Mouse (Mus musculus): ENCODE results near the gene Psmc6.

Psmc6 gene

GRCm38 (mm10) chr14:45350931-45351859 is 21.6 kb downstream of the Psmc6 start, which contains the start of gene Styx:
Gene Styx, plus strand, starts transcription at chr14:45351093.
- peak; percentile 76 to 88 for DNase-seq (ENCODE audit: low spot score in 2 of 2)

DNA sequence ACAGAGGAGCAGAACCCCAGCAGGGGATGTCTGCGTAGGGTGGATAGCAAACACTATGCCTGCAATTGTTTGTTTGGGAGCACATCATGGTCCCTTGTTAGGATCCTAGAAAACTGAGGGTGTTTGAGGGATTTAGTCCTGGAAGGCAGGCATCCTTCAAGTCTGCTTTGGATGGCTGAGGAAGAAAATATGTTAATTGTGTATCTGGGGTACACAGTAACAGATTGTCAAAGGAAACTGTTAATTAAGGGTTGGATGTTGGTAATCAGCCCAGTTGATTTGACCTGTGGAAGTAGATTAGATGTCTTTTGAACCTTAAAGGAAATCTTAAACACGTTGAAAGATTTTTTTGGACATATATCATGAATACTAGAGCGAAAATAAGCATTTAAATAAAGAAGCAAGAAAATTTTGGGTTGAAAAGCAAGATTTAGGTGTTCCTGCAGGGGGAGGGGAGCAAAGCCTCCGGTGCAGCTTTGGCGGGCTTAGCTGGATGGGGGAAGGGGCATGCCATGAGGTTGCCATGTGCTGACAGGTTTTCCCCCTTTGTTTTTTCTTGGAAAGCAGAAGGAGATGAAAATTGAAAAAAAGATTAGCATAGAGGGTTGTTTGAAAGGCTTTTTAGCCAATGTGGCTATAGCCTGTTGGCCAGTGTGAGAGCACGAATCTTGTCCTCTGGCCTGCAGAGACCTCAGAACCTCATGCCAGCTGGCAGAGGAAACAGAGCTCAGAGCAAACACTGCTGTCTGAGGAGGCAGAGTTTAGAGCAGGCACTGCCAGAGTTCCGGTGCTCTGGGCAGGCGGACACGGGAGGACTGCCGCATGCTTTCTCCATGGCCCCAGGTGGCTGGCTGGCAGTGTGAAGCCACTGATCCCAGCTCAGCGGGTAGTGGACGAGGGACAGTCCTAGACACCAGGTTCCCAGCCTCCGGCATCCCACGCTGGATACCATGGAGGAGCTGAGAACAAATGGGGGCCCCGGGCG is 34.9 kb downstream of the Psmc6 start:
- no peak for DNase-seq (ENCODE audit: low spot score in 2 of 2)

GRCm38 (mm10) chr14:45365196-45365587 is 35.6 kb downstream of the Psmc6 start:
- DNase-seq (ENCODE audit: low spot score in 2 of 2) = no peak

DNA sequence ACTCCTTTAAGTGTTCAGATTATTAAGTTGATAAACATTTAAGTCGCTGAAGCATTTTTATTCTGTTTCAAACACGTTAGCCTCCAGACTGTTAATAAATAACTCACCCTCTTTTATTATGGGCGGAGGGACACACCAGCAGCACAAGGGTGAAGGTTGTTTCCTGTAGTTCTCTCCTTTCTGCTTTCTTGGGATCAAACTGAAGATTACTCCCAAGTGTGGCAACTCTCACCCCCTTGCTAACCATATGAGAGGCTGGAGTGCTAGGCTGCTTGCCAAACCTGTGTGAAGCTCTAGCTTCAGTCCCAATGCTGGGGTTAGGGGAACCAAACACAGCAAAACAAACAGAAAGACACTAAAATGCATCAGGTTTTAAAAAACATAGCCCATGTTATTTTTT is 49.2 kb downstream of the Psmc6 start:
- DNase-seq (ENCODE audit: low spot score in 2 of 2) = no peak

DNA sequence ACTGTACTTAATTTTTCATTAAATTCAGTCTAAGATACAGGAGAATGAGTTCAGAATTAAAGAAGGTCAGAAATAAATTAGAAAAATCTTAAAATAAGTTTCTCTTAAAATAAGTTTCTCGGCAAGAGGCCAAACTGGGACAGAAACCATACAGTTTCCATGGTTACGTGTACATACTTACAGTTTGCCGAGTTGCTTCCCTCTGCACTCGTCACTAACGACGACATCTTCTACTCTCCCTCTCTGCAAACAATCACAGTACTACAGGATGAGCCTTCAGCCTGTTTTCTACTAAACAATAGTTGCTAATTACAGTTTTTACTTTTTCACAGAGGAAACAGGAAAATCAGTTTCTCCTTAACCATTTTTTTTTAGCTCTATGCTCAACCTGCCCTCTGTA is 51.2 kb downstream of the Psmc6 start:
- DNase-seq (ENCODE audit: low spot score in 2 of 2) = no peak

- no peak for DNase-seq (ENCODE audit: low spot score in 2 of 2)
Observed at GRCm38 (mm10) chr14:45382912-45383311, 53.3 kb downstream of the Psmc6 start.

GRCm38 (mm10) chr14:45385596-45385995 is 56.0 kb downstream of the Psmc6 start:
- DNase-seq (ENCODE audit: low spot score in 2 of 2) = no peak

DNA sequence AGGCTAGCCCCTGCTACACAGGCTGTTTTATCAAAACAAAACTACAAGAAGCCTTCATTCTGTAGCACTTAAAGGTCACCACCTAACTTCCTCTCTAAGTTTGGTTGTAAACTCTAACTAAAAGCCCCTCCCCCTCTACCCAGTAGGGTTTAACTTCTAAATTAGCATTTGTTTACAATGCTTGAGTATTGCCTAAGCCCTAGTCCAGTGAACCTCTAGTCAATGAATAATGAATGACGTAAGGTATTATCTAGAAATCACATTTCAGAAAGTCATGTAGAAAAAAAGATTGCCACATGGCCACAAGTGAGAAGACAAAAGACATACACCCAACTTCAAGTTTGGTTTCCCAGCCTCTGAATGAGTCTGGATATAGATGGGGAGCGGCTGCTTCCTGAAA is 57.9 kb downstream of the Psmc6 start:
- no peak for DNase-seq (ENCODE audit: low spot score in 2 of 2)

DNA sequence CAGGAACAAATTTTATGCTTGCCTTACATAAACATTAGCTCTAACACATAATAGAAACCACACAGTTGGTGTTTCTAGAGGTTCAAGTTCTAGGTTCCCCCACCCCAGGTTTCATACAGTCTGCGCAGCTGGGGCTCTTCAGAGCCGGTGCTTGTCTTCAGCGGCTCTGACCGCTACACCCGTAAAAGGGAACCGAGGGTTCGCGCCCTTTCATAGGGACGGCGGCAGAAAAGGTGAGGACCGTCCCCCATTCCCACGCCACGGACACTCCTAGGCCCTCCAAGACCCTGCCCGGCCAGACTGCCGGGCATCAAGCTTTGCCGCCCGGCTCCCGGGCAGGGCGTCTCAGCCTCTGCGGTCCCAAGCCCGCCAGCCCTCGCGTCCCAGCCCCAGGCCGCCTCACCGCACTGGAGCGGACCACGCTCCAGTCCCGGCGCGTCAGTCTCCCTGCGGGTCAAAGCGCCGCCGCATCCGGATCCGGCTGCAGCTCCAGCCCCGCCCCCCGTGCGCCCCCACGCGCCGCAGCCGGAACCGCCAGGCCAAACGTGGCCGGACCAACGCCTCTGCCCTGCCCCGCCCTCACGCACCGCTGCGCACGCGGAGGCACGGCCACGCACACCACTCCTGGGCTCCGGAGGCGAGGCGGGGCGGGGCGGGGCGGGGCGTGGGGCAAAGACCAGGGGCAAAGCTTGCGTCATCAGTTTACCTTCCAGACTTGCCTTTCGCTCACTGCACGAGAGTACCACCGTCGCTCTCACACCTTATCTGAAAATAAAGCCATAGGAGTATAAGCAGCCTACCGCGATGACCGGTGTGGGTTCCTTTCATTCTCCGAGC is 59.0 kb downstream of the Psmc6 start:
- DNase-seq (ENCODE audit: low spot score in 2 of 2) = peak; percentile 70 to 80

DNA sequence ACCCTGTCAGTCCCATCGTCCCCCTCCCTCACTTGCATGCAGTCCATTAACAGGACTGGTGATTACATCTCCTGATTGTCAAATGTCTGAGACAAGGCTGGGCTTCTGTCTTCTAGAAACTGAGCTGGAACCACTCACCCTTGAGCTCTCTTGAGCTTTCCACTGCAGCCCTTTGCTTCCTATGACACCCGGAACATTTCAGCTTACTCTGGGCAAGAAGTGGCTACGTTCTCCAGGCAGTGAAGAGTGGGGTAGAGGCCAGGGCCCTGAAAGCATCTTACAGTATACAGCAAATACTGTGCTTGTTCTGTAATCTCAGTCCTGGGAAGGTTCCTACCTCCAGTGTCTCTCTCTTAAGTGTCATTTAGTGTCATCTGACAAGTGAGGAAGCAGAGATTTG is 59.6 kb downstream of the Psmc6 start:
- DNase-seq (ENCODE audit: low spot score in 2 of 2) = peak in 1 of 2 experiments; percentile 15
